Mouse (Mus musculus) heart, adult 2 months (tissue): ENCODE measurements around the gene Trim44.

Experiments used
- CTCF ChIP-seq: fragments of 200-600 bp; IDR thresholded peaks from 2 replicates; pipeline ENCODE4 v1.8.1; 2022; ENCODE audit warnings: antibody characterized with exemption, mild to moderate bottlenecking, moderate library complexity
- EP300 ChIP-seq: fragments of 200-500 bp; IDR thresholded peaks from 2 replicates; pipeline ENCODE4 v1.6.1; 2011; ENCODE audit warnings: low read depth, low read length, control low read depth; ENCODE audit not compliant: insufficient read depth
- POLR2A ChIP-seq: fragments of 200-500 bp; IDR thresholded peaks from 2 replicates; pipeline ENCODE4 v1.6.1; 2011; ENCODE audit warnings: mild to moderate bottlenecking, low read depth, low read length, control low read depth; ENCODE audit not compliant: insufficient read depth

- no peak for TF ChIP-seq CTCF
- no peak for TF ChIP-seq EP300
- no peak for TF ChIP-seq POLR2A
Measured at GRCm38 (mm10) chr2:102256591-102257335, 150.9 kb downstream of the Trim44 start.
